Mouse (Mus musculus) heart, adult 9 months (tissue): ENCODE measurements at regions not wholly inside any gene's neighbourhood (a gene's known extent, or its start where the extent isn't known, plus 50 kb on each side); places are given as distances from the start of the nearest gene placed in this dataset.
A peak's percentile ranks its signal among the peaks of the same experiment; 100 is the strongest.

Experiments
- DNase-seq, 2 experiments: peaks; one replicate each; pipeline ENCODE4 v3.0.0; 2022; ENCODE audit warnings: low spot score in 2 of 2

DNA sequence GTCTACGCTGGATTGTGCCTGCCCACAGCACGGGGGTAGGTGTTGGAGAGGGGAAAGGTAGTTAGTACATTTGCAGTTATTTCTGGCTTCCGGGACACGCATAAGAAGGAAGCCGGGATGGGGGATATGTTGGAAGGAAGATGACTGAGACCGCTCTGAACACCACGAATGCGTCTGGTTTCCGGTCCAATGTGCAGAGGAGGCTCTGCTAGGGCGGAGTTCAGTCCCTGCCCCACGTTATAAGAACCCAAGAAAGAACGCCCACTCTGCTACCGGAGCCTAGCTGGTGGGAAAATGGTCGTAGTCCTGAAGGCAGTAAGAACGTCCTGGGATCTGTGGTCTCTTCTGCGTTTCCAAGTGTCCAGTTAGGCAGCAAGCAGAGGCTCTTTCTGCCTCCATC is 104.1 kb downstream of the Sox9 start:
- no peak for DNase-seq

DNA sequence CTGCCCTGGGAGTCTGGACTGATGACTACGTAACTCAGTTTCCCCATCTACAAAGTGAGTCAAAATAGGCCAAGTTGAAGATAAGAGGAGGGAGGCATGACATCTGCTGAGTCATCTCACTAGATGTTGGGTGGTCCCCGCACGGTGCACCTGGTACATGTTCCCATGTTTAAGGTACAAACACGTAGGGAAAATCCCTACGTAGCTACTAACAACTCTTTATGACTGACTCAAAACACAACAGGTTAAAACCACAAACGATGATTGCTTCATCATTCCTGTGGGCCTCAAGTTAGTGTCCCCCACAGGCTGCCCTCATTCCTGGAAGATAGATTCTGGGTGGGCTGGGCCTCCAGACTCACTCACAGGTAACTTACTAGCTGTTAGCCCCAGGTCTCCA is 107.7 kb downstream of the Sox9 start:
- no peak for DNase-seq

DNA sequence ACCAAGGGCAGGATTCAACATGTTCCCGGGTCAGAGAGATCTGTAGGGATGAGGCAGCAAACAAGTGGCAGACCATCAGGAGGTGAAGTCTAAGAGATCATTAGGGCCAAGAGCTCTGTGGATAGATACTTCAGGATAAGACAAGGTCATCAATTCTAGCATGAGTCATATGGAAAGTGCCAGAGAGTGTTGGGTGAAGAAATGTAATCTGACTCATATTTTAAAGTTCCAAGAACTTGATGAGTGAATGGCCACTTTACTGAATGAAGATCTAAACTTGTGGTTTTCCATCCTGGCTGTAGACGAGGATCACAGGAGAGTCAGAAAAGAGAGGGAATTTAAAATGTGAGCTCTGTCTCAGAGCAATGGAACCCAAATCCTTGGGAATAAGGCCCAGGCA is 115.6 kb downstream of the Sox9 start:
- no peak for DNase-seq

DNA sequence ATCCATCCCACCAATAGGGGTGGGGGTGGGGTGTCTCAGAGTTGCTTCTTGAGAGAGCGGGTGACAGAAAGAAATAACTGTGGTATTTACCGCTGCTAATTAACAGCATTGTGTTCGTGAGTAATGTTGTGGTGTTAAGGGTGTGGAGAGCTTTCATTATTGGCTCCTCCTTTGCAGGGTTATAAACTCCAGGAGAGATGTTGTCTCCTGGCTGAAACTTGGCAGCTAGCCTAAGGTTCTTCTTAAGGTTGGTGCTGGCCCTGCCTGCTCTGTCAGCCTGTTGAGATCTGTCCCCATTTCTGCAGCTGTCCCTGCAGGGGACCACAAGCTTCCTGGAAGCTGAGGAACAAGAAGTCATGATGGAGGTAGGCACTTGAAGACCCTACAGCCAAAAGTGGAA is 120.6 kb downstream of the Sox9 start:
- DNase-seq, result no peak

DNA sequence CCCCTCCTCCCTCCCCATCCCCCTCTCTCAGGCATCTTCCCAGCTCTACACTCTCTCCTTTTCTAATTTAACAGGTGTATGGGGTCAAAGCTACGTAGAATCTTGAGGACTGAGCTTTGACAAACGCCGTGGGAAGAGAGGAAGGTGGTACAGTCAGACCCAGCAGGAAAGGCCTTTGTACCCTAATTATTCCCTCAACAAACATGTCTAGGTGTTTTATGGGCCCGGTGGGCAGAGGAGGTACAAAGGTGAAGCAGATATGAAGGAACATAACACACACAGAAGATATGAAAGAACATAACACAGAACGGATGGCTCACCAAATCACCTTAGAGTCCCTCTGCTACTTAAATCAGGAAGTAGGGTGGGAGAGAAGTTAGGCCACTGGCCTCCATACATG is 128.3 kb downstream of the Sox9 start:
- no peak for DNase-seq

DNA sequence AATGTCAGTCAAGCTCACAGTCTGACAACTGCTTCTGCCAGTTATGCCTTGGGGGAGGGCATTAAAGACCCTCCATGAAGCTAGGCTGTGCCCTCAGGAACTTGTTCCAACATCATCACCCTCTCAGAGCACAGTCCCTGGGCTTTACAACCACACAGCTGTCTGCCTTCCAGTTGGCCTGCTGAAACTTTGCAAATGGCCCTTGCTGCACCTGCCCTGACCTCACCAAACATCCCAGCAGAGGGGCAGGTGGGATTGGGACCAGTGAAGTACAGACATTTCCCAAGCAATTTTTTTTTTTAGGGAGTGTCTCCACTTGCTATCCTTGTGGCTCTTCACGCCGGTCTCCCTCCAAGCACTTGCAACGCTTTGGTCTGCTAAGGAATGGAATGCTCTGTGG is 130.9 kb downstream of the Sox9 start:
- no peak for DNase-seq

DNA sequence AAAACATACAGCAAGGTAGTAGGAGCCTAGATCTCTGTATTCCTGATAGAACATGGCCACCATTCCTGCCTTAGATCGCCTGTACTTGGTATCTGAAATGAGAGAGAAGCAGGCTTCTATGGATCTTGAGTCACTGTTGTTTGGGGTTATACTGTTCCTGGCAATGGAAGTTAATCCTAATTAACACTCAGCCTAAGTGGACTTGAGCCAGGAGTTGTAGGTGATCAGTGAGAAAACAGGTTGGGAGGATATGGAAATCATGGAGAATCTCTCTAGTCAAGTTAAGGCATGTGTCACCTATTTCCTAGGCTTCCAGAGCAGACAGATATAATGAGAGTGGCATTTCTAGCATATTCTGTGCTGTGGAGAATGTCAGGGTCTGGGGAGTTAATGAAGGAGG is 134.9 kb downstream of the Sox9 start:
- DNase-seq, result no peak

DNA sequence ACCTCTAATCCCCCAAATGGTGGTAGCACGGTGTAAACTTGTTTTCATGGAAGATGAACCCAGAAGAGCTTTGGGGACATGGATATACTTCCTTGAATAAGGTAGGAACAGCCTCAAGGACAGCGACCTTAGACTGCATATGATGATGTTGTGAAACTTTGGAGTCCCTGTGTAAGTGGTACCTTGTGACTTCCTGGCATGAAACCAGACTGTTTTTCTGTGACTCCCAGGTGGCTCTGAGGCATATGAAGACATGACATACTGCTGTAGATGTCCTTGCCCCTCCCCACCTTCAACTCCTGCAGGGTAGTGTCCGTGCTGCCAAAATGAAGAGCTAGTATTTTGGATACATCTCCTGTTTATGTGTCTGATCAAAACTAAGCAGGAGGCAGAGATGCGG is 138.1 kb downstream of the Sox9 start:
- DNase-seq, result no peak

DNA sequence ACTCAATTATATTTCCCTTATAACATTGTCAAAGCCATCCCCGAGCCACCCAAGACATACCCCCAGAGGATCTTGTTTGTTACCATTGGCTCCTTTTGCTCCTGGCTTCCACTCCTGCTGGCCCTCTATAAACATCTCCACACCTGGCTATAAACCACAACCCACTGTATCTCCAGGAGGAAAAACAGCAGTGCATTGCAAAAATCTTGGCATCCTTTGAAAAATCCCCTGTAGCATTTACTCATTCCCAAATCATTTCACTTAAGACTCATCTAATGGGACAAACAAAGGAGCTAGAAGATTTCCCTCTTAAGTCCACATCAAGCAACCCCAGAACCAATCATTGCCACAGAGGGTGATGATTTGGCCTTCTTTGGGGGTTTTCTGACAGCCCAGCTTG is 142.6 kb downstream of the Sox9 start:
- no peak for DNase-seq

DNA sequence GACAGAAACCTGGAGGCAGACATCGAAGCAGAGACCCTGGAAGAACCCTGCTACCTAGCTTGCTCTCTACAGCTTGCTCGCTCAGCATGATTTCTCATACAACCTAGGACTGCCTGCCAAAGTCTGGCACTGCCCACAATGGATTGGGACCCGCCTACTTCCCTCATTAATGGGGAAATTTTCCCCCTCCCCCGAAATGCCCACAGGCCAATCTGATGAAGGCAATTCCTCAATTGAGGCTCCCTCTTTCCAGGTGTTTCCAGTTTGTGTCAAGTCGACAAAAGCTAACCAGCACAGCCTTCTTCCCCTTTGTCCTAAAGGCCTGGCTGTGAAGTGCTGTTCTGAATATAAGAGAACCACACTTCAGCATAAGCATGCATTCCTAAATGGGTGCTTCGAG is 143.1 kb downstream of the Sox9 start:
- no peak for DNase-seq

DNA sequence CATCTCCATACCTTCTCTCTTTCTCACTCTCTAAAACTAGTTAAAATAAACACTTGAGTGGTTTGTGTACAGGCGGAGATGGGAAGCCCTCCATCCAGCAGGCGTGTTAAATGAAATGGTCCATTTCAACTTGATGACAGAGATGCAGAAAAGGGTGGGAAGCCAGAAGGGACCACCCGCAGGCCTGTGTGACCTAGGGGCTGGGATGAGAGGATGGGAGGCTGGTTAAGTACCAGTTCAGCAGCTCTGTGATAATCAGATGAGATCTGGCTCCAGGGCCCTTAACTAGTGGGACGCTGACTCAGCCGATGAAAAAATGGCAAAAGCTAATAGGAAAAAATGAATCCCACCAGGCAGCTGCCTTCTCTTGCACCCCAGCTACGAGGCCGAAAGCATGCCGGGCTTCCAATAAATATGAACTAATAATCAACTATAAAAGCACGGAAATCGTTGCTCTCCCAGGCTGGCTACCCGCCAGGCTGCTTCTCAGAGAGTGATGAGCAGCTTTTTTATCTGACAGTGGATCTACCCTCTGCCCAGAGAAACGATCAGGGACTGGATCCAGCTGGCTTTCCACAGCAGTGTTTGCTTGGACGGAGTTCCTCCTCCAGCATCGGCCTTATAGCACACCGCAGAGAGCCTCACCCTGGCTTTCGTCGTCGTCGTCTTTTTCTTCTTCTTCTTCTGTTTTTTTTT is 144.5 kb downstream of the Sox9 start:
- DNase-seq, result no peak

DNA sequence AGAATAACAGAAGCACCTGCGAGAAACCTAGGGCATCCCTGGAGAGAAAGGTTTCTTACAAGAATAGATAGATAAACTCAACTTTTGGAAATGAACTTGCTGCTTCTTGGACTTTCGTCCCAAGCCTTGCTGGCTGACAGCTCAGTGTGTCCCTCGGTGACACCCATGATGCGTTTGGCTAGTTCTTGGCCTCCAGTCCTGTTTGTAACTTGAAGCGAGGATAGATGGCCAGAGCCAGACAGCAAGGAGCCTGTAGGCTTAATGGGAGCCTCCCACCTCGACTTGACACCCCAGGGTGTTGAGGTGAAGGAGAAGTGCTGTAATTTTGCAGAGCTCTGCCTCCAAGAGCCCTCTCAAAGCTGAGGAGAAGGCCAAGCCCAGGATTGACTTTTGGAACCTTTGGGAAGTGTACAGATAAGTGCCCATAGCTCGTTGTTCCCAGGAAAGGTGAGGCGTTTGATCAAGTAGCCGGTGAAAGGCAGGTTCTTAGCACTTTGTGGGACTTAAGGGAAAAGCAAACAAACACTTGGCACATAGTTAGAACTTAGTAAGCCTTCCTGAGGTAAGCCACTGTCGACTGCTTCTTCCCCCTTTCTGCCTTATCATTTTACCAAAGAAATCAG is 148.3 kb downstream of the Sox9 start:
- peak; percentile 4 to 5 for DNase-seq

DNA sequence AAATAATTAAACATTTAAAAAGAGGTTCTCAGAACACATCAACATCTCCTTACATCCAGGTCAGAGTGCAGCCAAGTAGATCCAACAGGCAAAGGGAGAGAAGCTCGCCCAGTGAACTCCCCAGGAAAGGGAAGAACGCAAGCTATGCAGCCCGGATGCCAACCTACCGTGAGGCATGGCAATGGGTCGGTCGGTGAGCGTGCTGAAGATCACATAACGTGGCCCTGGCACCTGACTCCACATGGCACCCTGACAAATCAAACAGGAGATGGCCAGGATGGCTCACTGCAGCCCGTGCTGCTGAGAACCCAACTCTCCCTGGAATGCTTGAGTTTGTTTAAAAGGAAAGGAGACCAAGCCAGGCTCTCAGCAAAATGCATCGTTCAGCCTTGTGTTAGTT is 156.0 kb downstream of the Sox9 start:
- DNase-seq, result no peak

DNA sequence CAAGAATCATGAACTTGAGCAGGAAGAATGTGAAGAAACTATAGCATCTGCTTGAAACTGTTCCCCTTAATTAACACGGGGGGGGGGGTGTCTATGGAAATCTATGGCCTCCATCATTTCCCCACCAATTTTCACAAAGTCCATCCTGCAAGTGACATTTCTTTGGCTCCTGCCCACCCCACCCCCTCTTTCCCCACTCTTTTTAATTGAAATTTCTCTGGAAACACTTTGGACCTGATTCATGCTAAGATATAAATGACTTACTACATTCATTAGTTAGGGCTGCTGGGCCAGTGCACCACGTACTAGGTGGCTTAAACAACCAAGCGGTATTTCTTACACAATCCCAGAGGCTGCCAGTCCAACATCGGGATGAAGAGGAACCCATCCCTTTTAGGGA is 169.4 kb downstream of the Sox9 start:
- DNase-seq, result no peak

DNA sequence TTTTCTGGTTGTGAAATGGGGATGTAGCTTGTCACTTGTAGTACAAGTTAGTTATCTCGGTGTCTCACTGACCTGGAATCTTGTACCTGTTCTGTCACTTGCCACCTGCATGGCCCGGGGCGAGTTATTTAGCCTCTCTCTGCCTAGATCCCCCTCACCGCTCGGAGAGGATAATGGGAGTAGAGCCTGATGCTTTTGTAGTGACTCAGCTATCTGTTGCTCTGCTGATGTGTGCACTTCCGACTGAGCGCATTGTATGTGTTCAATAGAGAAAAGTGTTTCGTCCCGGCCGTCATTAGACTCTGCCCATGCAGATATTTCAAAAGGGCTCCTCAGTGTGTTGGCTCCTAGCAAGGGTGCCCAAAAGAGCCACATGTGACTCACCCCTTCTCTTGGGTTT is 170.3 kb downstream of the Sox9 start:
- DNase-seq, result no peak

DNA sequence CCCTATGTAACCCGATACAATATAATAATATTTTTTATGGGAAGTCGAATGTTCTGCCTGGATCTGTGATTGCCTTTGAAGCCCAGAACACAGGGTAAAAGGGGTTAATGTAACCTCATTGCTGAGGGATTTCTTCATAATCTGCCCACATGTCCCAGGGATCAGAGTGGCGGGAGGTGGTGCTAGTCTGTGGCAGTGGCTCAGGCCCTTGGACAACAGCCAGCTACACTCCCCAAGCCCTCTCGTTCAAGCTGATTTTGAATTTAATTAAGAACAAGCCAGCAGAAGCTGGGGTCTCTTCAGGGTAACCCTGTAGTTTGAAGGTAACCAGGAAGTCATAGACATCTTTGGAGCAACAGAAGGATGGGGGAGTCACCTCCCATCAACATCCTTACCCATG is 171.5 kb downstream of the Sox9 start:
- DNase-seq, result no peak

DNA sequence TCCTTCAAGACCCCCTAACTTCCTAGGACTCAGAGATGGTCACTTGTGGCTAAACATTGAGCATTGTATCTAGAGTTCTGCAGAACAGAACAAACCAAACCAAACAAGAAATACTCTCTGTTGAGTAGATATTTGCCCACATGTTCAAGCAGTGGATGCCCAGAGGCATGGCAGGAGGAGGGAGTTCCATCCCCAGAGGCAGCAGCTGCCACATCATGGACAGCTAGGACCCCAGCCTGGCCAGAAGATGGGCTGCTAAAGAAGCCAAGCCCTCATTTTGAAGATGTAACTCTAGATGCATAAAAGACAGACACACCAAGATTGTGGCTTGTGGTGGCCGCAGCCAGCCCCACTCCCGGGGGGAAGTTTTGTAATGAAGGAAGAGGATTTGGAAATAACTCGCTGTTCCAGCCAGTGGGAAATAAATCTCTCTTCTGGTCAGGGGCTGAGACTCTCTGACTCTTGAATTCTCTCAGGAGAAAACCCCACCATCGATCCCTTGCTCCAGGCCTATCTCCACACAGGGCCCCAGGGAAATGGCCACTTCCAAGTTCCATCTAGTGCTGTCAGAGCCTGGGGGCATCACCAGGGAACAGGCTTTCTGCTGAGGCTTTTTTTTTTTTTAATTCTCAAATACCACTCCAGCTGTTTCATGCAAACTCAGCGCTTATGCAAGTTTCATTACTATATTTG is 174.9 kb downstream of the Sox9 start:
- DNase-seq, result peak; percentile 2 to 43

DNA sequence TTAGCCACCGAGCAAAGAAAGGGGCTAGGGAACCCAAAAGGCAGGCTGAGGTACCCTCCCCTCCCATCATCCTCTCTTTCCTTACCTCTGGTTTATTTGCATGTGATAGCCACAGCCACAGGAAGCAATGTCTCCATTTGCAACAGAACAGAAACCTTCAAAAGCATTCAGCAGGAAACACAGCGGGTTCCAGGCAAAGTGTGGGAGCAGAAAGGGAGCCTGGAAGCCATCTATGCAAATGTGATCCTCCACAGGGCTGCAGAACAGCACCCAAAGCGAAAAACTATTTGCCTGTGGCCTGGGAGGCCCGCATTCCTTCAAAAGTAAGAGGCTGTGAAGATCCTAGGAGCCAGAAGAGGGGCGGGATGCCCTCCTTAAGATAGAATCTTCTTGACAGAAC is 177.6 kb downstream of the Sox9 start:
- no peak for DNase-seq

DNA sequence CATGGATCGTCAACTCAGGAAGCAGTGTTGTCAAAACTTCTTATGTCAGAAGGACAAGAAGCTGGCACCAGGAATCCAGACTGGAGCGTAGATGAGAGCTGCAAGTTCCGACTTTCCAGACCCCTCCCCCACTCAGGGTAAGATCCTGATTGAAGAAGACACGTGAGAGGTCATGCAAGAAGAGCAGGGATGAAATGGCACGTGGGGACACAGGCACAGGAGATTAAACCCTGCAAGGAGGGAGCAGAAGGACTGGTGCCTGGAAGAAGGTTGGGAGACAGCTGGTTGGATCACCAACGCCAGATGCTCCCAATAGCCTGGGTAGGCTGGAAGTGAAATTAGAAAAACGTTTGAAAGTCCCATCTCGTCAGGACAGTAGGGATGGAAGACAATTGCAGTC is 191.3 kb downstream of the Sox9 start:
- DNase-seq, result no peak

DNA sequence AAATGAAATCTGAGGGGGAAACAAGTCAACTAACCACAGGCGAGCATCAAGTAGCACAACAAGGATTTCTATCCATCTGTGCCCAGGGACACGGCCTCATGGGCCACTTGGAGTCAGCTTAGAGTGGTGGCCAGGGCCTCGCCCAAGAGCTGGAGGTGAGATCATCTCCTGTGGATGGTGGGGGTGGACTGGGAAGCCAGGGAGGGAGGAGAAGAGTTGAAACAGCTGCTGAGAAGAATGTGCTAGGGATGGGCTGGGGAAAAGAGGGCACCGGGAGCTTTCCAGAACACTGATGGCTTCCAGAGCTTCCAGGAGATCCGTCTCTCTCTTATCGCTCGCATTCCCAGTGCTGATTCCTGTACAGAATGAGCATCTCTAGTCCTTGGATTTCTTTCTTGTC is 192.9 kb downstream of the Sox9 start:
- peak; percentile 21 to 35 for DNase-seq

DNA sequence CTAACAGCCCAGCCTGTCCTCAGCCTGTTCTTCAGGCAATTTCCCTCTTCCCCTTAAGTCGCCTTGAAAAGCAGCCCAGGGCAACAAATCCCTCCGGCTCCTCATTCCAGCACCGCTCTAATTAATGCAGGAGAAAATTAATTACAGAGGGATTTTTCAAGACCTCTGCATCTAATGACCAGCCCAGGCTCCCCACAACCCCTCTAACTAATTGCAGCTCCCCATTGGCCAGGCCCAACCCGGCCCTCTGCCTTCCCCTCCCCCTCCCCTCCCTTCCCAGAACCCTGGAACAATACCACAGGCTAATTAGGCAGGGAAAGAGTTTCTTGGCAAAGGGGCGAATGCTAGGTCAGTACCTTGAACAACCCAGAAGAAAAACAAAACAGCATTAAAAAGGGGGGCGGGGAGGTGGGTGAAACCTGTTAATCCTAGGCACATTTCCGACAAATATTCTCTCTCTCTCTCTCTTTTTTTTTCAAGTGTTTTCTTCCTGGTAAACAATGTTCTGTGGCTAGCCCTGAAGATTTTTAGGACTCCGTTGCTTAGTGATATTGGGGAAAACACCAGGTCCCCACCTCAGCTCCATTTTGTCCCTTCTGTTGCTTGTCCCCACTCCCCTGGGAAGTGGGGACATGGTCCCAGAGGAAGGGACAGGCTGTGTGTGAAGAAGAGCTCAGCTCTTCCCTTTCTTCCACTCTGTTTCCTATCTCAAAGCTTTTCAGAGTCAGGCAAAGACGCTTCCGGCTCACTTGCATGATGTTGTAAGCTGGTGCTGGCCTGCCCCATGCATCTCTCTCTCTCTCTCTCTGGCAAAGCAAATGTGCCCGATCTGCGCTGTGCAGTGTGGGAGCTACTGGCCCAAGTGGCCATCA is 195.1 kb downstream of the Sox9 start:
- DNase-seq, result no peak

DNA sequence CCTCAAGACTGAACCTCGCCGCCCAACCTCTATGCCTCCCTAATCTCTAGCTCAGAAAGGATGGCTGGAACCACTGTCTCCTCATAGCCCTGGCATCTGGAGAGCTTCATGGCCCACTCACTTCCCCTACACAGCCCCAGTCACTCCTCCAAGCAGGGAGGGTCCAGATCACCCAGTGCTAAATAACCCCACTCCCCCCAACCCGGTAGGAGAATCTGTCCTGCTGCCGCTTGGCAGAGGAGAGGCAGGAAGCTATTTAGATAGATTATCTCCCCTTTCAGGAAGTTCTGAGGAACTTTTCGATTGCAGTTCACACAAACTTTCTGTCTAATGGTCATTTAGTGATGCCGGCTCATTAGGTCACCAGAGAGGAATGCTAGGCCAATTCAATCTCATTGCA is 196.9 kb downstream of the Sox9 start:
- DNase-seq, result peak in 1 of 2 experiments; percentile 7
